Mouse (Mus musculus) subcutaneous adipose tissue, adult 2 months (tissue): ENCODE data around the gene Mrpl9. TPM values are rescaled to one million over a fixed set of nuclear protein-coding genes. Genes with fewer than 3 reads are reported as not detected.

Experiments
- polyA plus RNA-seq: library from polyadenylated mRNA; depleted of rRNA; stranded (reverse); fragments of >200 nt; gene quantifications from 2 replicates; pipeline ENCODE4 v1.2.3, GENCODE M21; 2012; ENCODE audit warnings: low replicate concordance; rRNA removed

Mrpl9 gene
- 29.8 and 31.2 TPM in 2 replicates for polyA plus RNA-seq

DNA sequence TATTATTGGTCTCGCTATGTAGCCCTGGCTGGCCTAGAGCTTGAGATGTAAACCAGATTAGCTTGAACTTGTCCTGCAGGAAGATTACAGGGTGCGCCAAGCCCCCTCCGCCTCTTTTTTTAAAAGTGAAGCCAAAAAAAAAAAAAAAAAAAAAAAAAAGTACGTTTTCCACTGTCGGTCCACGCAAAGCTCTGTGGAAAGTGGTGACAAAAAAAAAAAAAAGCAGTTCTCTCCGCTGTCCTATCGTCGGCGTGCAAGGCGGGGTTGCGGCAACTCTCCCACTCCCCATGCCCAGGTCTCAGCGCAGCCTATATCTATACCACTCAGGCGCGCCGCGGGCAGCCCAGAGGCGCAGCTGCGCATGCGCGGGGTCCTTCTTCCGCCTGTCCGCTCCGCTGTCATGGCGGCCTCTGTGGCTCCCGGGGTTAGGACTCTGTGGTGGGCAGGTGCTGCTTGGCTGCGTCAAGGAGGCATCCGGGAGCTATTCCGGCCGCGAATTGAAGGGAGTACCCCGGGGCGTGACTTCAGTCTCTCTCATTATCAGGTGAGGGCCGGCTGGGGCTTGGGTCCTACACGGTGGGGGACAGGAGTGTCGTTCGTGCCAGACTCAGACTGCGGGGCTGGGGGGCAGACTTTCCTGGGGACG is at the start of gene Mrpl9:
Gene Mrpl9, plus strand, starts transcription at position 368 of the 646 bp plus-strand sequence.

GRCm38 (mm10) chr3:94398217-94398616 is 44.9 kb upstream of the Mrpl9 start, which contains the start of gene Lingo4:
Lingo4 (plus strand) TSS chr3:94398517.

GRCm38 (mm10) chr3:94413031-94413679 is 30.0 kb upstream of the Mrpl9 start, which contains the start of gene Tdrkh:
Tdrkh (plus strand) TSS chr3:94413273.

GRCm38 (mm10) chr3:94443597-94443964 is 463 bp downstream of the Mrpl9 start, which contains the start of gene Oaz3:
Oaz3 (minus strand) TSS chr3:94443915.

DNA sequence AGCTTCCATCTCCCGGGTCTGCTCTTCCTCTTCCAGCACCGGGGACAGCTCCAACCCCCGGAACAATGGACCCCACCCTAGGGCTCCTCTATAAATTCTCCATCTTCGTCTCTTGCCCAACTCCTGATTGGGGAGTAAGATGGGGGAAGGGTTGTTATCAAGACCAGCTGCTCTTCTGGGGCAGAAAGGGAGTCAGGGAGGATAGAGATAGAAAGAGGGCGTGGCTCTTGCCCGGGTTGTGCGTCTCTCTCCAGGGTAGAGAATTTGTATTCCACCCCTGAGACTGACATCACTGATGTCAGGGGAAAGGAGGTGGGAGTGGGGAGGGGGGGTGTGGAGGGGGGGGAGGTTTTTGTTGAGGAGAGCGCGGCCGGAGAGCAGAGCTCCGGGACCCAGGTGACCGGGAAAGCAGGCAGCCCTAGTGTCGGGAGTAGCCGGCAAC is 34.9 kb downstream of the Mrpl9 start, which contains the start of gene Celf3:
Gene Celf3, plus strand, starts transcription at position 315 of the 442 bp plus-strand sequence.

GRCm38 (mm10) chr3:94480291-94480884 is 37.3 kb downstream of the Mrpl9 start, which contains the start of gene Riiad1:
Riiad1 (minus strand) TSS chr3:94480341.

Other genes with a start within 250 kb of the Mrpl9 start
- gene Gm5286, start 246.6 kb upstream of the Mrpl9 start, polyA plus RNA-seq, result not detected in 2 replicates
- not detected in 2 replicates for gene Gm4778, start 179.3 kb upstream of the Mrpl9 start, polyA plus RNA-seq
- gene Them4, start 133.2 kb upstream of the Mrpl9 start, polyA plus RNA-seq, result 1.8 and 2.9 TPM in 2 replicates
- 0.47 and 4.7 TPM in 2 replicates for gene Them5, start 101.2 kb upstream of the Mrpl9 start, polyA plus RNA-seq
- gene C2cd4d, start 80.9 kb upstream of the Mrpl9 start, polyA plus RNA-seq, result 0.90 TPM in 1 of 2 replicates, not detected in the other
- 10.7 and 14.8 TPM in 2 replicates for gene Rorc, start 70.5 kb upstream of the Mrpl9 start, polyA plus RNA-seq
- 0.04 and 0.15 TPM in 2 replicates for gene Lingo4, start 44.8 kb upstream of the Mrpl9 start, polyA plus RNA-seq
- gene Tdrkh, start 30.0 kb upstream of the Mrpl9 start, polyA plus RNA-seq, result 0.60 and 1.4 TPM in 2 replicates
- 0.10 and 0.60 TPM in 2 replicates for gene Oaz3, start 597 bp downstream of the Mrpl9 start, polyA plus RNA-seq
- gene Celf3, start 35.0 kb downstream of the Mrpl9 start, polyA plus RNA-seq, result 0.17 and 0.30 TPM in 2 replicates
- not detected in 2 replicates for gene Riiad1, start 37.0 kb downstream of the Mrpl9 start, polyA plus RNA-seq
- gene Snx27, start 139.4 kb downstream of the Mrpl9 start, polyA plus RNA-seq, result 11.9 and 16.2 TPM in 2 replicates
- gene Gm10972, start 199.8 kb downstream of the Mrpl9 start, polyA plus RNA-seq, result not detected in 2 replicates
- 1.6 and 9.6 TPM in 2 replicates for gene Tuft1, start 215.6 kb downstream of the Mrpl9 start, polyA plus RNA-seq